ENCODE assay signal across 16 mouse cellular contexts in genomic region chr2:120858131-120858530, GRCm38 (mm10).
"Had no signal": no experiment of that assay in that cellular context is flagged by ENCODE, and none has a peak within 500 bp of the region (broad histone marks: within the 10 kb centered on the region; RNA-seq: fewer than 3 reads in every experiment).

No protein-coding gene starts in this region.

- H3K4me3 ChIP-seq: layer of hippocampus, adult 2 months; limb, embryonic 12.5 days; liver, embryonic 15.5 days; megakaryocyte, embryonic 14.5 days; midbrain, embryonic 15.5 days; neural tube, embryonic 12.5 days had no signal

- H3K27ac ChIP-seq: hindbrain, embryonic 14.5 days; layer of hippocampus, adult 2 months; limb, embryonic 12.5 days; liver, embryonic 15.5 days; macrophage; midbrain, embryonic 15.5 days; neural tube, embryonic 12.5 days; stomach, postnatal 0 days had no signal

- H3K4me1 ChIP-seq: limb, embryonic 12.5 days; liver, embryonic 15.5 days; midbrain, embryonic 15.5 days; neural tube, embryonic 12.5 days had no signal

- H3K9me3 ChIP-seq: limb, embryonic 12.5 days; liver, embryonic 15.5 days; megakaryocyte, embryonic 14.5 days; midbrain, embryonic 15.5 days; neural tube, embryonic 12.5 days had no signal

- DNase-seq: liver; lung, adult 2 months; lung, postnatal 10 days; thymus, adult 2 months; thymus, postnatal 25 days had no signal

- H3K27me3 ChIP-seq: limb, embryonic 12.5 days; liver, embryonic 15.5 days; megakaryocyte, embryonic 14.5 days; midbrain, embryonic 15.5 days; neural tube, embryonic 12.5 days had no signal

- H3K9ac ChIP-seq: hindbrain, embryonic 14.5 days; limb, embryonic 12.5 days; liver, embryonic 15.5 days; midbrain, embryonic 15.5 days; neural tube, embryonic 12.5 days had no signal

- H3K4me2 ChIP-seq: hindbrain, embryonic 14.5 days; limb, embryonic 12.5 days; liver, embryonic 15.5 days; midbrain, embryonic 11.5 days; midbrain, embryonic 15.5 days; neural tube, embryonic 12.5 days had no signal

- ATAC-seq: intestine, postnatal 0 days; midbrain, embryonic 15.5 days had no signal
